Mouse (Mus musculus): ENCODE results near the gene Kcnmb4.

Gene Kcnmb4

GRCm38 (mm10) chr10:116473759-116474549 lies at the start of gene Kcnmb4:
Kcnmb4 (minus strand) TSS chr10:116473878.
- ATAC-seq (ENCODE audit: insufficient number of reproducible peaks, low FRiP score, low TSS enrichment), result peak; percentile 76

GRCm38 (mm10) chr10:116519588-116519987 lies 45.9 kb upstream of the Kcnmb4 start:
- no peak for ATAC-seq (ENCODE audit: insufficient number of reproducible peaks, low FRiP score, low TSS enrichment)

GRCm38 (mm10) chr10:116515590-116515989 lies 41.9 kb upstream of the Kcnmb4 start:
- ATAC-seq (ENCODE audit: insufficient number of reproducible peaks, low FRiP score, low TSS enrichment), result no peak

- no peak for ATAC-seq (ENCODE audit: insufficient number of reproducible peaks, low FRiP score, low TSS enrichment)
Measured at GRCm38 (mm10) chr10:116515158-116515557, 41.5 kb upstream of the Kcnmb4 start.

GRCm38 (mm10) chr10:116513254-116513635 lies 39.6 kb upstream of the Kcnmb4 start:
- no peak for ATAC-seq (ENCODE audit: insufficient number of reproducible peaks, low FRiP score, low TSS enrichment)

- ATAC-seq (ENCODE audit: insufficient number of reproducible peaks, low FRiP score, low TSS enrichment), result no peak
Measured at GRCm38 (mm10) chr10:116512521-116513253, 39.0 kb upstream of the Kcnmb4 start.

GRCm38 (mm10) chr10:116505303-116506014 lies 31.8 kb upstream of the Kcnmb4 start:
- no peak for ATAC-seq (ENCODE audit: insufficient number of reproducible peaks, low FRiP score, low TSS enrichment)

- no peak for ATAC-seq (ENCODE audit: insufficient number of reproducible peaks, low FRiP score, low TSS enrichment)
Measured at GRCm38 (mm10) chr10:116492768-116493167, 19.1 kb upstream of the Kcnmb4 start.

- ATAC-seq (ENCODE audit: insufficient number of reproducible peaks, low FRiP score, low TSS enrichment), result no peak
Measured at GRCm38 (mm10) chr10:116486895-116487747, 13.4 kb upstream of the Kcnmb4 start.

GRCm38 (mm10) chr10:116481917-116482316 lies 8.2 kb upstream of the Kcnmb4 start:
- no peak for ATAC-seq (ENCODE audit: insufficient number of reproducible peaks, low FRiP score, low TSS enrichment)

- ATAC-seq (ENCODE audit: insufficient number of reproducible peaks, low FRiP score, low TSS enrichment), result no peak
Measured at GRCm38 (mm10) chr10:116480988-116481387, 7.3 kb upstream of the Kcnmb4 start.

- no peak for ATAC-seq (ENCODE audit: insufficient number of reproducible peaks, low FRiP score, low TSS enrichment)
Measured at GRCm38 (mm10) chr10:116476559-116476958, 2.9 kb upstream of the Kcnmb4 start.

- ATAC-seq (ENCODE audit: insufficient number of reproducible peaks, low FRiP score, low TSS enrichment), result no peak
Measured at GRCm38 (mm10) chr10:116475725-116476124, 2.0 kb upstream of the Kcnmb4 start.

- peak; percentile 50; the same call in 1 of the 2 replicates for ATAC-seq (ENCODE audit: insufficient number of reproducible peaks, low FRiP score, low TSS enrichment)
Measured at GRCm38 (mm10) chr10:116473071-116473758, 463 bp downstream of the Kcnmb4 start.

GRCm38 (mm10) chr10:116472579-116472978 lies 1.1 kb downstream of the Kcnmb4 start:
- ATAC-seq (ENCODE audit: insufficient number of reproducible peaks, low FRiP score, low TSS enrichment), result no peak

- peak; percentile 36; the same call in 1 of the 2 replicates for ATAC-seq (ENCODE audit: insufficient number of reproducible peaks, low FRiP score, low TSS enrichment)
Measured at GRCm38 (mm10) chr10:116470306-116470925, 3.3 kb downstream of the Kcnmb4 start.

- no peak for ATAC-seq (ENCODE audit: insufficient number of reproducible peaks, low FRiP score, low TSS enrichment)
Measured at GRCm38 (mm10) chr10:116468094-116468493, 5.6 kb downstream of the Kcnmb4 start.

GRCm38 (mm10) chr10:116463753-116464345 lies 9.8 kb downstream of the Kcnmb4 start:
- no peak for ATAC-seq (ENCODE audit: insufficient number of reproducible peaks, low FRiP score, low TSS enrichment)

- no peak for ATAC-seq (ENCODE audit: insufficient number of reproducible peaks, low FRiP score, low TSS enrichment)
Measured at GRCm38 (mm10) chr10:116461443-116461842, 12.2 kb downstream of the Kcnmb4 start.
